Mouse (Mus musculus) left cerebral cortex, postnatal 10 days (tissue): ENCODE data around the gene Dnm2. TPM values are rescaled to one million over a fixed set of nuclear protein-coding genes. Genes with fewer than 3 reads are reported as not detected.

ENCODE experiments used
- DNase-seq, 2 experiments: peaks; one replicate each; pipeline ENCODE4 v3.0.0; 2021 to 2022; ENCODE audit warnings: low spot score in 2 of 2, mixed read lengths in 1 of 2; ENCODE audit errors: extremely low spot score in 1 of 2
- intact Hi-C: fragments of 180-260 bp; cut with DNase I; formaldehyde crosslinking; loops from one replicate; pipeline ENCODE4 v1.15.1; 2025
- microRNA-seq: library from miRNA; unstranded; fragments of <30 nt; microRNA quantifications from one replicate; pipeline ENCODE4 v1.2.0, GENCODE M21; 2022
- total RNA-seq, 2 experiments: library from RNA; stranded (reverse); gene quantifications; 2 replicates each; pipeline ENCODE4 v1.2.3; 2021

Dnm2 gene
- total RNA-seq, 2 experiments from 2014 or later = 60.1 to 66.9 TPM

GRCm38 (mm10) chr9:21556996-21557395, 132.3 kb downstream of the Dnm2 start:
- intact Hi-C loops = no loop called here
- DNase-seq = no peak

Small RNA genes lying within 50 kb of the gene (microRNA-seq; reads per million reads assigned to microRNA genes)
- gene Mir199a-1 = not detected

Other genes starting within 250 kb of the Dnm2 start
- 10 to 100 TPM; 47.9 to 50.8 TPM for gene Keap1, start 185.5 kb upstream of the Dnm2 start, total RNA-seq
- 1 to 10 TPM; 2.2 to 2.3 TPM for gene S1pr5, start 176.5 kb upstream of the Dnm2 start, total RNA-seq
- gene Atg4d, start 159.6 kb upstream of the Dnm2 start, total RNA-seq = 10 to 100 TPM; 29.7 to 33.9 TPM
- 10 to 100 TPM; 34.4 to 39.4 TPM for gene Kri1, start 136.9 kb upstream of the Dnm2 start, total RNA-seq
- 10 to 100 TPM; 66.6 to 73.9 TPM for gene Cdkn2d, start 133.5 kb upstream of the Dnm2 start, total RNA-seq
- gene Ap1m2, start 112.6 kb upstream of the Dnm2 start, total RNA-seq = 1 to 10 TPM; 1.1 to 1.9 TPM
- gene Slc44a2, start 104.2 kb upstream of the Dnm2 start, total RNA-seq = 10 to 100 TPM; 66.4 to 67.7 TPM
- 10 to 100 TPM; 88.4 to 89.2 TPM for gene Ilf3, start 57.0 kb upstream of the Dnm2 start, total RNA-seq
- 10 to 100 TPM; 33.2 to 35.1 TPM for gene Qtrt1, start 13.1 kb upstream of the Dnm2 start, total RNA-seq
- gene Tmed1, start 85.3 kb downstream of the Dnm2 start, total RNA-seq = 10 to 100 TPM; 18.3 to 19.8 TPM
- gene AB124611, start 101.3 kb downstream of the Dnm2 start, total RNA-seq = under 1 TPM in 1 of 2 experiments, not detected in 1; 0.58 TPM
- gene Carm1, start 122.0 kb downstream of the Dnm2 start, total RNA-seq = 10 to 100 TPM; 71.7 to 74.1 TPM
- gene Timm29, start 167.8 kb downstream of the Dnm2 start, total RNA-seq = 10 to 100 TPM; 47.6 to 50.7 TPM
- gene Yipf2, start 167.9 kb downstream of the Dnm2 start, total RNA-seq = 10 to 100 TPM; 12.7 to 13.9 TPM
- gene Smarca4, start 191.3 kb downstream of the Dnm2 start, total RNA-seq = 100 to 1,000 TPM; 129 to 137 TPM